Mouse (Mus musculus) heart, embryonic 16.5 days (tissue): Measurements from ENCODE around the gene Ston2. TPM values are rescaled to one million over a fixed set of nuclear protein-coding genes. Genes with fewer than 3 reads are reported as not detected.
A peak's percentile ranks its signal among the peaks of the same experiment; 100 is the strongest.

ENCODE experiments used
- ATAC-seq: fragments of 200-750 bp; cut with Nextera tagmentation; replicated peaks from 2 replicates; pipeline ENCODE4 v1.8.0; 2017; ENCODE audit warnings: moderate number of reproducible peaks; ENCODE audit not compliant: insufficient read depth, low FRiP score; ENCODE audit errors: extremely low read depth
- H3K27ac ChIP-seq: fragments of 300-500 bp; sonication (generic); 2 replicates; pipeline ENCODE4 v1.5.1; 2014; ENCODE audit warnings: mild to moderate bottlenecking, low read length, control low read depth, moderate library complexity
- H3K27me3 ChIP-seq: fragments of 300-500 bp; sonication (generic); 2 replicates; pipeline ENCODE4 v1.6.1; 2014; ENCODE audit warnings: low read length, mixed read lengths; ENCODE audit not compliant: control insufficient read depth, insufficient read depth
- H3K36me3 ChIP-seq: fragments of 300-500 bp; sonication (generic); 2 replicates; pipeline ENCODE4 v1.6.1; 2014; ENCODE audit not compliant: control insufficient read depth, insufficient read depth
- H3K4me1 ChIP-seq: fragments of 300-500 bp; sonication (generic); 2 replicates; pipeline ENCODE4 v1.6.1; 2014; ENCODE audit warnings: low read length, mixed read lengths; ENCODE audit not compliant: control insufficient read depth, insufficient read depth
- H3K4me2 ChIP-seq: fragments of 300-500 bp; sonication (generic); 2 replicates; pipeline ENCODE4 v1.6.1; 2014; ENCODE audit warnings: low read depth, mild to moderate bottlenecking, control low read depth, low read length
- H3K4me3 ChIP-seq: fragments of 300-500 bp; sonication (generic); 2 replicates; pipeline ENCODE4 v1.5.1; 2014; ENCODE audit warnings: mild to moderate bottlenecking, control low read depth, low read length
- H3K9ac ChIP-seq: fragments of 300-500 bp; sonication (generic); 2 replicates; pipeline ENCODE4 v1.6.1; 2014; ENCODE audit warnings: low read length, control low read depth
- H3K9me3 ChIP-seq: fragments of 300-500 bp; sonication (generic); replicated peaks from 2 replicates; pipeline ENCODE4 v1.6.1; 2016; ENCODE audit warnings: low read length; ENCODE audit not compliant: control insufficient read depth
- WGBS: fragments of 180-500 bp; shearing (Covaris S2); extraction: QIAGEN DNeasy Blood & Tissue Kit; methylation state at CpG from one replicate; pipeline ENCODE4 v1.1.7; 2014; 5-methylcytosine and 5-hydroxymethylcytosine counted together
- polyA plus RNA-seq: library from polyadenylated mRNA; unstranded; fragments of >200 nt; fragmentation: Nextera tagmentation; extraction: Ambion mirVana; gene quantifications from 2 replicates; pipeline ENCODE4 v1.2.1, GENCODE M21; 2015

Gene Ston2
- polyA plus RNA-seq, 1 experiment from 2014 or later: 3.7 TPM

GRCm38 (mm10) chr12:91692991-91693390, 95.2 kb downstream of the Ston2 start:
- Histone ChIP-seq H3K27me3 (no peaks in the 10 kb centered on the region), H3K36me3 (no peaks in the 10 kb centered on the region), H3K4me1 (no peaks in the 10 kb centered on the region), H3K9me3 (no peaks in the 10 kb centered on the region), H3K4me3 (no peak overlapping the region), H3K27ac (no peak overlapping the region), H3K9ac (no peak overlapping the region), H3K4me2 (no peak overlapping the region)
- 61% methylated on average over 3 of the region's 3 CpGs for WGBS
- no peak for ATAC-seq

DNA sequence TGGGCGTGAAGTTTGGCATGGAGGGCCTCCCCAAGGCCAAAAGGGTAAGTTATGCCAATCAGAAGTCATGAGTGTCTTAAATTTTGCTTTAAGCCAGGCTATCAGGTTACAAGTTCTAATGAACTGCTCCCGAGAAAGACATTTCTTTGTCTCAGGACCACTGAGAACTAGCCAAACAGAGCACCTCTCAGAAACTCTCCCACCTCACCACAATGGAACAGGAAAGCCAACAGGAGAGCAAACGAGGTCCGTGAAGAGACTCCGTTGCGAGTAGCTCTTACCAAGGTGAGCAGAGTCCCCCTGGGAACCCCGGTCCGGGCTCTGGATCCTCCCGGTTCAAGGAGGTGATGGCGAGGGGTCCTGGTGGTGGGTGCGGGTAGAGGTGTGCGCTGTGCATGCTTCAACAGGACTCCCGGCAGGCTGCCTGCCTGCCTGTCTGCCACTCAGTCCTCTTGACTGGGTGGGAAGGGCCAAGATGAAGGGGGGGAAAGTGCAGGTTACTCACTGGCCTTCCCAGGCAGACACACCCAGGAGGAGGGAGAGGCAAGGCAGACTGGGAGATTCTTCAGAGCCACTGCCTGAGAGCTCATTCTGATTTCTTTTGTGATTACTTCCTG, 102.4 kb downstream of the Ston2 start:
- H3K9ac ChIP-seq: no peak overlapping the region
- H3K27me3 ChIP-seq: no peaks in the 10 kb centered on the region
- ATAC-seq: no peak
- peaks cover 23% of the 10 kb centered on the region for H3K4me1 ChIP-seq
- WGBS: 24% methylated on average over 13 of the region's 13 CpGs
- no peak overlapping the region for H3K4me2 ChIP-seq
- H3K9me3 ChIP-seq: no peaks in the 10 kb centered on the region
- no peak overlapping the region for H3K27ac ChIP-seq
- H3K36me3 ChIP-seq: no peaks in the 10 kb centered on the region
- no peak overlapping the region for H3K4me3 ChIP-seq

GRCm38 (mm10) chr12:91684840-91685415, 103.3 kb downstream of the Ston2 start:
- Histone ChIP-seq H3K9me3 (no peaks in the 10 kb centered on the region), H3K4me3 (no peak overlapping the region), H3K4me2 (peak overlapping the region; percentile 57; the same call in 1 of the 2 replicates), H3K27ac (no peak overlapping the region), H3K9ac (no peak overlapping the region), H3K4me1 (peaks cover 23% of the 10 kb centered on the region), H3K27me3 (no peaks in the 10 kb centered on the region), H3K36me3 (no peaks in the 10 kb centered on the region)
- no peak for ATAC-seq
- 35% methylated on average over 11 of the region's 11 CpGs for WGBS

- 8% methylated on average over 15 of the region's 15 CpGs for WGBS
- H3K27me3 ChIP-seq: no peaks in the 10 kb centered on the region
- no peak overlapping the region for H3K9ac ChIP-seq
- H3K27ac ChIP-seq: no peak overlapping the region
- peak; percentile 62 for ATAC-seq
- H3K4me3 ChIP-seq: peak overlapping the region; percentile 28
- H3K36me3 ChIP-seq: no peaks in the 10 kb centered on the region
- H3K4me2 ChIP-seq: peak overlapping the region; percentile 57
- peaks cover 25% of the 10 kb centered on the region for H3K4me1 ChIP-seq
- no peaks in the 10 kb centered on the region for H3K9me3 ChIP-seq
Measured at GRCm38 (mm10) chr12:91684101-91684839, 103.9 kb downstream of the Ston2 start.

DNA sequence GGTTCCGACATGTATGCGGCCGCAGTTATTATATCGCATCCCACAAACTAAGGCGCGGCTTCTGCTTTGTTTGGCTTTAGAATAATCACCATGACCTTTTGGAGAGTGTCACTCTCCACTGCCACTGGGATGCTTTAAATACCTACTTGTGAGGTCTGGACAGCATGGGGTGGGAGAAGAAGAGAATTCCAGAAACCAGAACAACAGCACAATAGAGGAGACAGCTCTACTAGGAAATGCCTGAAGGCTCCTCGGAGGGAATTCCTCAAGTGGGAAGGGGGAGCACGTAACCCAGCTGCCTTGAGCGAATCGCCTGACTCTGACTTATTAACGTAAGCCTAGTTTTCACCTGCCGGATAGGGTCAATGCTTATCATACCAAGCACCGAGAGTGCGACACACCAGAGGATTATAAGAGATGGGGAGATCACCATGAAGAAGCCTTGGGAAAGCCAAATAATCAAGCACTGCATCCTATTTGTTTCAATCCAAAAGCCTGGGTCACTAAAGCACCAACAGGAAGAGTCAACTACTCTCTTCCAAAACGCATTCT, 104.6 kb downstream of the Ston2 start:
- H3K27ac ChIP-seq: no peak overlapping the region
- no peaks in the 10 kb centered on the region for H3K9me3 ChIP-seq
- ATAC-seq: no peak
- H3K4me2 ChIP-seq: peak overlapping the region; percentile 57
- H3K27me3 ChIP-seq: no peaks in the 10 kb centered on the region
- H3K4me3 ChIP-seq: peak overlapping the region; percentile 28; the same call in 1 of the 2 replicates
- H3K9ac ChIP-seq: no peak overlapping the region
- peaks cover 25% of the 10 kb centered on the region for H3K4me1 ChIP-seq
- 27% methylated on average over 15 of the region's 15 CpGs for WGBS
- no peaks in the 10 kb centered on the region for H3K36me3 ChIP-seq

- Histone ChIP-seq H3K9me3 (no peaks in the 10 kb centered on the region), H3K36me3 (no peaks in the 10 kb centered on the region), H3K9ac (no peak overlapping the region), H3K4me1 (peaks cover 25% of the 10 kb centered on the region), H3K27ac (no peak overlapping the region), H3K4me2 (peak overlapping the region; percentile 57), H3K4me3 (no peak overlapping the region), H3K27me3 (no peaks in the 10 kb centered on the region)
- 62% methylated on average over 3 of the region's 3 CpGs for WGBS
- no peak for ATAC-seq
Measured at GRCm38 (mm10) chr12:91683096-91683495, 105.1 kb downstream of the Ston2 start.

- 66% methylated on average over 14 of the region's 14 CpGs for WGBS
Measured at GRCm38 (mm10) chr12:91679320-91680064, 108.7 kb downstream of the Ston2 start.

DNA sequence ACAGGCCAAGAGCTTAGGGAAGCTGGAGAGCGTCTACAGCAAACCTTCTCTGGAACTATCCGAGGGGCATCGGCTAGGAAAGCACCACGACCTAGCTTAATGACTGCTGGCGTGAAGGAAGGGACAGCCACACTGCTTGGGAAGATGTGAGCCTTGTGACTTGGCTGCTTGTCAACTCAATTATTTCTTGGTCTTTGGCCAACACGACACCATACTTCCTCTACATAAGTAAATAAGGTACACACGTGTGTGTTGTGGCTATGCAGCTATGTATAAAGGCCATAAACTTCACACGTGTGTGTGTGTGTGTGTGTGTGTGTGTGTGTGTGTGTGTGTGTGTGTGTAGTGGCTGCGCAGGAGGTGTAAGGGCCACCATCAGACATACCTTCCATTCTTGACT, 112.2 kb downstream of the Ston2 start:
- Histone ChIP-seq H3K4me2 (no peak overlapping the region), H3K36me3 (no peaks in the 10 kb centered on the region), H3K27ac (no peak overlapping the region), H3K9ac (no peak overlapping the region), H3K27me3 (0 out of 2 replicates have a peak, but pooled peaks cover 2% of the 10 kb centered on the region), H3K9me3 (no peaks in the 10 kb centered on the region), H3K4me3 (no peak overlapping the region), H3K4me1 (peaks cover 13% of the 10 kb centered on the region)
- 42% methylated on average over 9 of the region's 9 CpGs for WGBS
- ATAC-seq: 0 out of 2 replicates have a peak, but pooled peaks have one; percentile 43

More at GRCm38 (mm10) chr12:91679320-91680064, 108.7 kb downstream of the Ston2 start:
- no peak overlapping the region for H3K4me3 ChIP-seq
- H3K27ac ChIP-seq: no peak overlapping the region
- no peak overlapping the region for H3K9ac ChIP-seq
- H3K4me1 ChIP-seq: peaks cover 28% of the 10 kb centered on the region
- H3K4me2 ChIP-seq: no peak overlapping the region
- no peak for ATAC-seq
- H3K9me3 ChIP-seq: no peaks in the 10 kb centered on the region
- no peaks in the 10 kb centered on the region for H3K27me3 ChIP-seq
- no peaks in the 10 kb centered on the region for H3K36me3 ChIP-seq
